Mouse (Mus musculus) megakaryocyte progenitor cell, adult 5-6 weeks (primary cell): ENCODE data around the gene Cope. TPM values are rescaled to one million over a fixed set of nuclear protein-coding genes. Genes with fewer than 3 reads are reported as not detected.

ENCODE experiments used
- ATAC-seq: replicated peaks from 2 replicates; pipeline ENCODE4 v1.8.0; 2016; ENCODE audit warnings: mild to moderate bottlenecking, moderate TSS enrichment, inconsistent platforms; ENCODE audit not compliant: poor library complexity
- total RNA-seq, 2 experiments: library from RNA; stranded (forward) in 1 of 2; stranded (reverse) in 1 of 2; fragments of 157-497, 149-512 nt in 1 of 2; fragments of 200-1000 nt in 1 of 2; gene quantifications; 2 replicates each; pipeline versions ENCODE4 v1.2.3 to v1.2.4; 2015 to 2017

The Cope gene
- total RNA-seq, 2 experiments from 2014 or later, result 151 to 223 TPM

DNA sequence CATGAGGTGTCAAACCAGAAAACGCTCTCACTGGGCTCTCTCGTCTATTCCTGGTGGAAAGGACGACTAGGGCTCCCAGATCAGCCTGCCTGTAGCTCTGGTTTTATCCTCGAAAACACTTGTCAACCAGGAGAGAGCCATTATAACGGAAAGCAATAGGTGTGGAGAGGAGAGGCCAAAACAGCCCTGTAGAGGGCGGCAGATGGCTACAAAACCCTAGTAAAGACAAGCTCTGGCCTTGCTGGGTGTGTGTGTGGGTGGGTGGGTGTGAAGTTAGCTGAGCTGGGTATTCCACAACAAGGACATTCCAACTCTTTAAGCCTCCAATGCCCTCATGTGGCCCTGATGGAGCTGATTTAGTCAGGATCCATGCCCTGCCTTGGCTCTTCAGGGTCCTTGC is 41.4 kb downstream of the Cope start:
- peak; percentile 63 for ATAC-seq

DNA sequence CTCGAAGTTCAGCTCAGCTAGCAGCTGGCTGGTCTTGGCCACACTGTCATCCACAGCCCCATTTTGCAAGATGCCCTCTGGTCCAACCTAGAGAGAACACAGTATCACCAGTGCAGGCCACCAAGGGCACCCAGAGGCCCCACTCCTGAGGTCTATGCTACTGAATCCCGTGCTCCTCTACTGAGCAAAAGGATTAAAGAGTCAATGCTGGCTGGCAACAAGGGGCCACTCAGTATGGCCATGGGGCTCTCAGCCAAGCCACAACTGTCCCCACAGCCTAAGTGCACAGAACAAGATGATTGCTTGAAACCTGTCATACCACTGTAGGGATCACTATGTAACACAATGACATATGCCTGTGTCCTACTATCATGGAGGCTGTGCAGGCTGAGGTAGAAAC is 42.0 kb downstream of the Cope start:
- ATAC-seq, result no peak

DNA sequence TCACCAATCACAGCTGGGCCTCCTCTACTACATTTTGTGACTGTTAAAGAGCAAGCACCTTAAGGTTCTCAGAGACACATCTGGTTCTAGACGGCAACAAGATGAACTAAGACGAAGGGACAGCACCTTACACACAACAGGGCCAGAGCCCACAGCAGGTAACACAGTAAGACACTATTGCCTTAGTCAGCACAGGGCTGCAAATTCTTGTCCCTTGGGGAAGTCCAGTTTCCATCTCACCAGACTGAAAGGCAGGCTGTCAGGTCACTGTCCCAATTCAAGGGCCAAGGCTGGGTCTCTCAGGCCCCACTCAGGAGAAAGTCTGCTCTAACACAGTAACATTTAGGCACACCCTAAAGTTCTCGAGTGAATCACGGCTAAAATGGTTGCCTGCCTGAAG is 45.1 kb downstream of the Cope start:
- ATAC-seq, result no peak

DNA sequence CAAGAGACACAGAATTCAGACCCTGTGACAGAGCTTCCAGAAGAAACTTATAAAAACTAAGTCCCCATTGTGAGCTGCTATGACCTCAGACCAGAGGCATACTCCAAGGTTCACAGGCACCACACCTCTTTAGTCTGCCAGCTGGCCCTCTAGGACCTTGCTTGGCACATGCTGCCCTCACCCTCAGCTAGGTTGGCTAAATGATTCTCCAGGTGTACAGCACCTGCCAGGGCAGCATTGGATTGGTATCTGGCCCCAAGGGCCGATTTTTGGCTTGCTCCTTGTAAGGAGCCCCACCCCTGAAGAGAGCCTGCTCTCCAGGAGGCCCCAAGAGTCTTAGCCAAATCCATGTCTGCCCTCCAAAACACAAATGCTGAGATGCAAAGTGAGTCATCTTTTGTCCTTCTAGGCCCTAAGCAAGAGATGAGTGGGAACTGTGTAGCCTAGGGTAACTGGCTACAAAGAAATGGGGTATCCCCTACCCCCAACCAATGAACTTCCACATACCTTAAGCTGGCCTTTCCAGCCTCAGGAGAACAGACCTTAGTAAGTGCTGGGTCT is 45.6 kb downstream of the Cope start:
- no peak for ATAC-seq

DNA sequence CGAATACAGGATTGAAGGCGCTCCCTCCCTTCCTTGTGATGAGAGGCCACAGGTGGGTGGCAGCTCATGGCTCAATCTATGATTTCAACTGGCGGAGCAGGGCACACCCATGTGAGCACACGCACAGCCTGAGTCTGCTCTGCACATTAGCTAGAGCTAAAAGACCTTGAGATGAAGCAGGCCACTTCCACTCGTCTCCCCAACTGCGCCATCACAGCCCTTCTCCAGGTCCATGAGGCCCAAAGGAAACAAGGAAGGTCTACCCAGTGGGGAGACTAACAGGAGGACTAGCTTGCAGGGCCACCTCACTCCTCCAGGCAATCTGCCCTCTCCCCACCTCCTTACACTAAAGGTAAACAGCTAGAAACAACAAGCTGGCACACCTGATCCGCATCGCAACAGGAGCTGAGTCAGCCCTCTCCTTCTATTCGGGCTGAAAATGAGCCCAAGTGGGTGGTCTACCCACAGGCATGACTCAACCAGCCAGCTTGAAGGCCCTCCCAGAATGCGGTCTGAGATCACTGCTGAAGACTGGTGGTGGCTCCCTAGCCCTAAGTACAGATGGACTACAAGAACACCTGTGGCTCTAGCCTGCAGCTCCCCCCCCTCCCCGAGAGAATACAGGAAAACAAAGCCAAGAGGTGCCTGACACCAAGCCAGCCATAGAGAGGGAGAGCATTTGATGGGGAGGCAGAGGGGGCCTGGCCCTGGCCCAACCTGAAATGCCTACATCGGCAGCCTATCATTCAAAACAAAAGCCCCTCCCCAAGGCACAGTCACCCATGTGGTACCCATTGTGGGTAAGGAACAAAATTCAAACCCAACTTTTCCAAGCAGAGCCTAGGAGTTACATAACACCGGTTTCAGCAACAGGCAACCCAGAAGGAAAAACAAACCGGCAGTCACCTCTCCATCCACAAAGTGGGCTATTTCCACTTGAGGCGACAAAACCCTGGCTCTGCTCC is 49.0 kb downstream of the Cope start:
- ATAC-seq, result no peak

DNA sequence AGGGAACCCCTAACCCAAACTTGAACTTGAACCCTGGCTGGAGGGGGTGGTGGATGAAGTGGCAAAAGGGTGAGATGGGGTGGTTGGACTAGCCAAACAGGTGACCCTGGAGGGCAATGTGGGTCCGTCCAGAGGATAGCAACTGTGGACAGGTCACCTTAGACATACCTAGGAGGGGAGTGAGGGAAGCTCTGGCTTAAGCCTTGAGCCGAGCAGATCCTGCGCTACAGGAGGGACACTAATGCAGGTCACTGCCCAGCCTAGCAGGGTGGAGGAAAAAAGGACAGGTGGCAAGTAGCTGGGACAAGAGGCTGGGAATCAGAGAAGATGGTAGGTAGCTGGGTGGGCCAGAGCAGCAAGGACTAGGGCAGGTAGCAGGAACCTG is 49.7 kb downstream of the Cope start:
- ATAC-seq, result no peak

DNA sequence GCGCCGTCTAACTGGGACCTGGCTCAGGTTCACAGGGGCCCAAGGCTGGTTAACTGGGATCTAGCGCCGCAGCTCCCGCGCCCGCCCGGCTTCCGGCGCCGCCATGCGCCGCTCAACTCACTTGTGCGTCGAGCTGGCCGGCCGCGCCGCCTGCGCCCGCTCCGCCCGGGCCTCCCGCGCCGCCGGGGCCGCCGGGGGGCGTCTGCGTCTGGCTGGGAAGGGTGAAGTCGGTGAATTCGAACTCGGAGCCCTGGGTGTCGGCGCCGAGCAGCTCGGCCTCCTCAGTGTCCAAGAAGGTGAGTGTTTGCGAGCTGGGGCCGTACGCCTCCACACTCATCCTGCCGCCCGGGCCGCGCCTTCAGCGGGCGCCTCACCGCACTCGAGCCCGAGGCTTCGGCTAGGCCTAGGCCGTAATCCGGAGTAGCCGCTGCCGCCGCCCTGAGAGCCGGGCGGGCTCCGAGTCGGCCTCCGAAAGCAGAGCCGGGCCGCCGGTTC is 50.4 kb downstream of the Cope start:
- ATAC-seq, result no peak

DNA sequence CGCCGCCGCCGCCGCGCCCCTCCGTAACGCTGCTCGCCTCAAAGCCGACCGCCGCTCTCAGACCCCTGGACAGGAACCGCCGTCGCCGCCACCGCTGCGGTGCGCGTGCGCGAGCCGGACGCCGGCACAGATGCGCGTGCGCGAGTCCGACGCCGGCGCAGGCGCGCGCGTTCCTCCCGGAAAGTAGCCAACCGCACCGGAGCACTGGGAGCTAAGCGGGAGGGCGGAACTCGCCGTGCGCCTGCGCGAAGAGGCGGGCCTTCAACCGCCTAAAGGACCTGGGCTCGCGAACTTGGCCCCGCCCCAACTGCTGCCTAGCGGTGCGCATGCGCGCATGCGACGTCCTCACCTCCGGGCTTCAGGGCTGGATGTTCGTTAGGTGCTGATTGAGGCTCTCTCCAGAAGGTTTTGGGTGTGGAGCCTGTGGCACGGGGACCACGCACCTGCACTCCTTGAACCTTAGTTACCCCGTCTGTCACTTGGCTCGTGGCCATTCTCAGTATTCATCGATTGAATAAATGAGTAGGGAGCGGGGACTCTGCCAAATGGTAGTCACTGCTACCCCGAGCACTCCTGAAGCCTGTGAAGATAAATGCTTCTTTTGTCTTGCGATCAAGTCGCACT is 51.0 kb downstream of the Cope start, which contains the start of gene Upf1:
Upf1 (minus strand) TSS at position 85 of the 624 bp plus-strand sequence.
- peak; percentile 75 for ATAC-seq

DNA sequence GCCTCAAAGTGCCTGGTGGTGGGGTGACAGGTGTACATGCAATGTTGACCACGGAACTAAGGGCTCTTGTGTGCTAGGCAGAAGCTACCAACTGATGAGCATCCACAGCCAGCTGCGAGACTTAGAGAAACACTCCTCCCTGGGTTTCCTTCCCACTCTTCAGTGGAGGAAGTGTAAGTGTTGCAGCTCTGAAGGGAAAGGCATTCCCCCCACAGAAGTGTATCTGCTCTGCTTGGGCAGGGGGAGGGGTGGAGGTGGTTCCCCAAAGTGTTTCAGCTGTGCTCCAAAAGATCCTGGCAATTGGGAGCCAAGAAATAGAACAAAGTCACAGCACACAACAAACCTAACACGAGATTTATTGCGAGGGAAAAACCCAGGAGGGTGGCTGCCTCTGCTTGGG is 51.7 kb downstream of the Cope start:
- peak; percentile 42 for ATAC-seq

DNA sequence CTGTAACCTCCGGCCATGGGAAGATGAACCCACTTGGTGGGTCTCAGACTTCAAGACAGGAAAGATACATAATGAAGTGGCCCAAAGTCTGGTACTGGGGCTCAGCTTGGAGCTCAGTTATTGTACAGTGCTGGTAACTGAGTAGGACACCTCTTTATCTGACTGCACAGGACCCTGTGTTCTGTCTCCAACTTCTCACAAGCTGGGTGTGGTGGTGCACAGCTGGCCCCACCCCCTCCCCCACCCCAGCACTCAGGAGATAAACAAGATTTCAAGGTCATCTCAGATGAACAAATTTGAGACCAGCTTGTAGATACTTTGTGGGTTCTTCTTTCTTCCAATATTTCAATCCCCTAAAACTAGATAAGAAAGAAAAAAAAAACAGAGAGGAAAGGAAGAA is 53.8 kb downstream of the Cope start:
- ATAC-seq, result peak; percentile 36

DNA sequence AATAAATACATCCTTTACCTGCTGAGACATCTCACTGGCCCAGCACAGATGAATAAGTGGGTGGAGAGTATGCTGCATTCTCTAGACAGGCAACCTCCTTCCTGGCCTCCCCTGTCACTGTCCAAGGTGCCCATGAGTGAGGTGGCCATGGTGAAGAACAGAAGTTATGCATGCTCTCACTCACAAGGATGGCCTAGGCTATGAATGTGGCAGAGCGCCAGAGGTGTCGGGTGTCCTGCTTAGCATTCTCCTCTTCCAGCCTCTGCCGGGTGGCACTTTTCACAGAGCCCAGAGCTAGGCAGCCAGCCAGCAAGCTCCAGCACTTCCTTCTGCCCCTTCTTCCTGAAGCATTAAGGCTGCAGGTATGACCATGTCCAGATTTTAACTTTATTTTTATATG is 57.1 kb downstream of the Cope start:
- no peak for ATAC-seq

DNA sequence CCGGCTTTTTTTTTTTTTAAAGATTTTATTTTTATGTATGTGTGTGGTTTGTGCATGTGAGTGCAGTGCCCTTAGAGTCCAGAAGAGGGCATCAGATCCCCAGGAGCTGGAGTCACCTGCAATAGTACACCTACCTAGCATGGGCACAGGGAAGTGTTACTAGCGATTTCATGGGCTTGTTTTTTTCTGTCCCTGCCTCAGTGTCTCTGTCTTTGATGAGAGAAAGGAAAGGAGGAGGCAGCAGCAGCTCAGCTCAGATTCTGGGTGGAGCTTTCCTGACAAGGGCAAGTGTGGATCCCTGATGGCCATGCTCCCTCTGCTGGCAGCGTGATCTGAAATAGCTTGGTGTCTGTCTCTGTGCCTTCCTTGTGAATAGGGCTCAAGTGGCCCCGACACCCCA is 58.5 kb downstream of the Cope start:
- ATAC-seq, result peak; percentile 82

DNA sequence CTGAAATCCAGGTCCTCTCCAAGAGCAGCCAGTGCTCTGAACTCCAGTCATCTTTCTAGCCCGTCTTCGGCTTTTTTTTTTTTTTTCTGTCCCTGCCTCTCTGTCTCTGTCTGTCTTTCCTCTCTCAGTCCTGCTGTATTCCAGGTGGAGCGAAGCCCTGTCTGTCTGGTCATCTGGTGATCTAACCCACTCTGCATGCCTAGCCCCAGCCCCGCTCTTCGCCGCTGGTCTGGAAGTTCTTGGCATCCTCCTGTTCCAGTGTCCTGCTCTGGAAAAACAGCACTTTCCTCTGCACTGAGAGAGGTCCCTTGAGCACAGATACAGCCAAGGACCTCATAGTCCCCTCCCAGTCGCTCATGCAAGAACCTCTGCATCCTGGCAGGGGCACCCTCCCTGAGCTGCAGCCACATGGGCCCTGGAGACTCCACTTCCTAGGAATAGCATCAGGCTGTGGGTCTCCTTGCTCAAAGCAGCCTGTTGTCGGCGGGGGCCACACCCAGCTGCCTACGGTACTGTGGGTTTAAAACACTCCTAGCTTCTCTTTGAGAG is 59.2 kb downstream of the Cope start:
- no peak for ATAC-seq

Other genes starting within 250 kb of the Cope start
- 0.54 TPM in 1 of 2 replicates, not detected in the other for gene Tm6sf2, start 229.6 kb upstream of the Cope start, total RNA-seq (2015)
- gene Tm6sf2, start 229.6 kb upstream of the Cope start, total RNA-seq (2017), result not detected in 2 replicates
- gene Hapln4, start 219.1 kb upstream of the Cope start, total RNA-seq (2015), result not detected in 2 replicates
- gene Hapln4, start 219.1 kb upstream of the Cope start, total RNA-seq (2017), result not detected in 2 replicates
- not detected in 2 replicates for gene Ncan, start 181.6 kb upstream of the Cope start, total RNA-seq (2015)
- gene Ncan, start 181.6 kb upstream of the Cope start, total RNA-seq (2017), result not detected in 2 replicates
- gene Nr2c2ap, start 171.2 kb upstream of the Cope start, total RNA-seq (2015), result 38.4 and 45.6 TPM in 2 replicates
- 11.6 and 13.2 TPM in 2 replicates for gene Nr2c2ap, start 171.2 kb upstream of the Cope start, total RNA-seq (2017)
- 8.0 and 8.5 TPM in 2 replicates for gene Rfxank, start 163.4 kb upstream of the Cope start, total RNA-seq (2015)
- 5.7 and 5.9 TPM in 2 replicates for gene Rfxank, start 163.4 kb upstream of the Cope start, total RNA-seq (2017)
- gene Borcs8, start 163.0 kb upstream of the Cope start, total RNA-seq (2015), result 42.0 and 43.3 TPM in 2 replicates
- gene Borcs8, start 163.0 kb upstream of the Cope start, total RNA-seq (2017), result 32.0 and 35.2 TPM in 2 replicates
- not detected in 2 replicates for gene Mef2b, start 162.8 kb upstream of the Cope start, total RNA-seq (2015)
- not detected in 2 replicates for gene Mef2b, start 162.8 kb upstream of the Cope start, total RNA-seq (2017)
- gene Tmem161a, start 130.2 kb upstream of the Cope start, total RNA-seq (2015), result 9.0 and 16.0 TPM in 2 replicates
- 11.2 and 11.3 TPM in 2 replicates for gene Tmem161a, start 130.2 kb upstream of the Cope start, total RNA-seq (2017)
- 2.5 and 2.8 TPM in 2 replicates for gene Slc25a42, start 90.2 kb upstream of the Cope start, total RNA-seq (2015)
- gene Slc25a42, start 90.2 kb upstream of the Cope start, total RNA-seq (2017), result 1.4 and 2.4 TPM in 2 replicates
- 32.2 and 53.8 TPM in 2 replicates for gene Sugp2, start 68.3 kb upstream of the Cope start, total RNA-seq (2015)
- 44.2 and 45.7 TPM in 2 replicates for gene Sugp2, start 68.3 kb upstream of the Cope start, total RNA-seq (2017)
- gene Armc6, start 68.1 kb upstream of the Cope start, total RNA-seq (2015), result 7.1 and 9.2 TPM in 2 replicates
- 3.2 and 5.3 TPM in 2 replicates for gene Armc6, start 68.1 kb upstream of the Cope start, total RNA-seq (2017)
- gene Homer3, start 19.7 kb upstream of the Cope start, total RNA-seq (2015), result 4.2 and 5.8 TPM in 2 replicates
- 8.9 and 9.9 TPM in 2 replicates for gene Homer3, start 19.7 kb upstream of the Cope start, total RNA-seq (2017)
- 42.7 and 44.7 TPM in 2 replicates for gene Ddx49, start within 50 bp of the Cope start, total RNA-seq (2015)
- 163 and 172 TPM in 2 replicates for gene Ddx49, start within 50 bp of the Cope start, total RNA-seq (2017)
- not detected in 2 replicates for gene Cers1, start 13.3 kb downstream of the Cope start, total RNA-seq (2015)
- gene Cers1, start 13.3 kb downstream of the Cope start, total RNA-seq (2017), result not detected in 2 replicates
- gene Gdf1, start 27.3 kb downstream of the Cope start, total RNA-seq (2015), result not detected in 2 replicates
- not detected in 2 replicates for gene Gdf1, start 27.3 kb downstream of the Cope start, total RNA-seq (2017)
- gene Upf1, start 50.8 kb downstream of the Cope start, total RNA-seq (2015), result 13.9 and 15.3 TPM in 2 replicates
- gene Upf1, start 50.8 kb downstream of the Cope start, total RNA-seq (2017), result 32.3 and 32.5 TPM in 2 replicates
- gene Comp, start 71.0 kb downstream of the Cope start, total RNA-seq (2015), result not detected in 2 replicates
- 0.07 TPM in 1 of 2 replicates, not detected in the other for gene Comp, start 71.0 kb downstream of the Cope start, total RNA-seq (2017)
- gene Crtc1, start 137.1 kb downstream of the Cope start, total RNA-seq (2015), result 7.8 and 9.3 TPM in 2 replicates
- 2.7 and 6.6 TPM in 2 replicates for gene Crtc1, start 137.1 kb downstream of the Cope start, total RNA-seq (2017)
- gene Klhl26, start 174.4 kb downstream of the Cope start, total RNA-seq (2015), result 4.7 and 5.1 TPM in 2 replicates
- 3.5 and 3.6 TPM in 2 replicates for gene Klhl26, start 174.4 kb downstream of the Cope start, total RNA-seq (2017)
- not detected in 2 replicates for gene Tmem59l, start 184.8 kb downstream of the Cope start, total RNA-seq (2015)
- not detected in 2 replicates for gene Tmem59l, start 184.8 kb downstream of the Cope start, total RNA-seq (2017)
- gene Crlf1, start 190.6 kb downstream of the Cope start, total RNA-seq (2015), result not detected in 2 replicates
- not detected in 2 replicates for gene Crlf1, start 190.6 kb downstream of the Cope start, total RNA-seq (2017)
- gene Rex1bd, start 204.2 kb downstream of the Cope start, total RNA-seq (2015), result 40.6 and 41.3 TPM in 2 replicates
- 42.1 and 50.4 TPM in 2 replicates for gene Rex1bd, start 204.2 kb downstream of the Cope start, total RNA-seq (2017)
- gene Uba52, start 208.3 kb downstream of the Cope start, total RNA-seq (2015), result 3,077 and 3,244 TPM in 2 replicates
- 4,035 and 5,307 TPM in 2 replicates for gene Uba52, start 208.3 kb downstream of the Cope start, total RNA-seq (2017)
- 74.6 and 90.4 TPM in 2 replicates for gene Fkbp8, start 225.2 kb downstream of the Cope start, total RNA-seq (2015)
- 114 and 133 TPM in 2 replicates for gene Fkbp8, start 225.2 kb downstream of the Cope start, total RNA-seq (2017)
- gene Kxd1, start 225.4 kb downstream of the Cope start, total RNA-seq (2015), result 88.0 and 106 TPM in 2 replicates
- gene Kxd1, start 225.4 kb downstream of the Cope start, total RNA-seq (2017), result 63.1 and 84.4 TPM in 2 replicates
- 8.5 and 8.7 TPM in 2 replicates for gene Ell, start 236.9 kb downstream of the Cope start, total RNA-seq (2015)
- gene Ell, start 236.9 kb downstream of the Cope start, total RNA-seq (2017), result 9.1 and 9.5 TPM in 2 replicates